Mouse (Mus musculus): ENCODE results near the gene Zfp523.

Gene Zfp523

DNA sequence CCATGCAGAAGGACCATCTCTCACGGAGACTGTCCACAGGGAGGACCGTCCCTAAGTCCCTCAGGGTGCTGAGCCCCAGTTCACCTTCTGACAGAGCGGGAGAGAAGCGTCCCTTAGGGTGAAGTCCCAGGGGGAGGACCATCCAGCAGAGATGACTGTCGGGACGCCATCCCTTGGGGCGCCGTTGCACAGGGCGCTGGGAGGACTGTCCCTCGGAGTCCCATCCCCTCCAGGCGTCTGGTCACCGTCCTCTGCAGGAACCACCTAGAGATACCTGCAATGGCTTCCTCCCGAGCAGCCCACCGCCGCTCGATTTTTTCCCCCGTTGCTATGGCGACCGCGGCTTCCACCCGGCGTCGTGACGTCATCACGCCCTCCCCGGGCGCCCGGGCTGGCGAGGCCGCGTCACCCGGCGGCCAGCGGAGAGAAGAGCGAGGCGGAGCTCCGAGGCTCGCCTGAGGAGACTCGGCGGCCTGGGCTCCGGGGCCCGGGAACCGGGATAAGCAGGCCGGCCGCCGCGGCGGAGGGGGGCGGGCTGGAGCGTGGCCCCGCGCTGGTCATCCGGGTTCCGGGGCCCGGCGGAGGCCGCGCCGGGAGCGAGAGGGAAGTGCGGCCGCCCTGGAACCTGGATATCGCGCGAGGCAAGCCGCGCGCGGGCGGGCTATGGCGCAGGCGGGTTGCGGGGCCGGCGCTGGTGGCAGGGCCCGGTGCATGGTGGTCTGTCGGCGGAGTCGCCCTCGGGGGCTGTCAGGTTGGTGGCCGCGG lies at the start of gene Zfp523:
Gene Zfp523 (plus strand): TSS at position 355 of the 765 bp plus-strand sequence.
- peak; percentile 93 for DNase-seq (ENCODE audit: inconsistent ontology term)

- no peak for DNase-seq (ENCODE audit: inconsistent ontology term)
Measured at GRCm38 (mm10) chr17:28129796-28130195, 47.1 kb upstream of the Zfp523 start.

GRCm38 (mm10) chr17:28130391-28131125 lies 46.4 kb upstream of the Zfp523 start:
- no peak for DNase-seq (ENCODE audit: inconsistent ontology term)

DNA sequence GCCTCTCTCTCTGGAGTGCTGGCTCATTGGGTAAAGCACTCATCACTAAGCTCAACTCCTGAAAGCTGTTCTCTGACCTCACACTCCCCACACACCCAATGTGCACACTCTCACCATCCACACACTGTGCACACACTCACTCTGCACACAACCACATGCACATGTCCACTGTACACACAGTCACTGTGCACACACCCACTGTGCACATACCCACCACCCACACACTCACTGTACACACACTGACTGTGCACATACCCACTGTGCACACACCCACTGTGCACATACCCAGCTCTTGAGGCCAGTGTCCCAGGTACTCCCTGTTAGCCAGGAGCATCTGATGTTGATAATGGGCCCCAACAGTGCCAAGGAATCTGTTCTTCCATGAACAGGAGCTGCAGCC lies 45.8 kb upstream of the Zfp523 start:
- no peak for DNase-seq (ENCODE audit: inconsistent ontology term)

DNA sequence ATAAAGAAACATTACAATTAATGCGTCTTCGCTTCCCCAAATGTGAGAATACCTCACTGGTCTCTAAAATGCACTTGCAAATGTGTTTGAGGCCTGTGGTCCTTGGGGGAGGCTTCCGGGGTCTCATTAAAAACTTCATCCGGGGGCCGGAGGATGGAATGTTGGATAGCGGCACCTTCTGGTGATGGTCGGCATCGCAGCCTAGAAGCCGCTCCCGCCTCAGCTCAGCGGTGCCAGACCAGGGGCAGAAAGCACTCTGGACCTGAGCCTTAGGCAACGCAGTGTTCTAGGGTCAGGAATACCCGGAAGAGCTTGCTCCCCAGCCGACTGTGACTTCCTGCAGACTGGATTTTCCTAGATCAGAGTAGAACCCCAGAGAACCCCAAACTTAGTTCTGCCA lies 43.7 kb upstream of the Zfp523 start:
- DNase-seq (ENCODE audit: inconsistent ontology term) = peak; percentile 44

GRCm38 (mm10) chr17:28135496-28135895 lies 41.4 kb upstream of the Zfp523 start:
- no peak for DNase-seq (ENCODE audit: inconsistent ontology term)

DNA sequence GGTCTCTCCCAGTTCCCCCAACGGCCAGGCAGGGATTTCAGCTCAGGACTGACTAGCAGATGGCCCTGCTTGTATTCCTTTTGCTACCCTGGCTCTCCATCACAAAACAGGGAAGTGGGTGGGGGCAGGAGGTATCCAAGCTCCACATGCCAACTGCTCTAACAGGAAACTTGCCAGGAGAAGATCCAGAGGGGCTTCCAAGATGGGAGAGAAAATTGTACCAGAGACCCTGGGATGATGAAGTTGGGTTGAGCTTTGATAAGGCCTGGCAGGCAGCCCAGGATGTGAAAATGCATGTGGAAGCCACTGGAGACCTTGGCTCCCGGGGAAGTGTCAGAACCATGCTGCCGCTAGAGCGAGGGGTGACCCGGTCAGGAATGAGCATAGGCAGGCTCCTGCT lies 40.7 kb upstream of the Zfp523 start:
- no peak for DNase-seq (ENCODE audit: inconsistent ontology term)

GRCm38 (mm10) chr17:28138013-28138412 lies 38.9 kb upstream of the Zfp523 start:
- DNase-seq (ENCODE audit: inconsistent ontology term) = no peak

DNA sequence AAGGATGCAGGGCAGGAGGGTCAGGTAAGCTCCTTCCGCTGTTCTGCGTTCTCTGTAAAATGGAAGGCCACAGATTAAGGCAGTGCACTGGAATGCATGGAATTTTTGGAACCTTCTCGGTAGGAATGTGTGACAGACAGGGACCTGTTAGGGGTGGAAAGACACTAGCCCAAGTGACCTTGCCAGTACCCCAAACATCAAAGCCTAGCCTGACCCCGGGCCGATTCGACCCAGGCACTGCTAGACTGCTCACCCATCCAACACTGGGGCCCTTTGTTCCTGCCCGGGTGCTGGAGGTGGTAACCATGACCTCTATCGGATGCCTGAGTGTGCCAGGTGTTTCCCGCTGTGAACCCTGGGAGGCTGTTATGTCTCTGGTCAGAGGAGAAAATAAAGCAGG lies 38.2 kb upstream of the Zfp523 start:
- no peak for DNase-seq (ENCODE audit: inconsistent ontology term)

DNA sequence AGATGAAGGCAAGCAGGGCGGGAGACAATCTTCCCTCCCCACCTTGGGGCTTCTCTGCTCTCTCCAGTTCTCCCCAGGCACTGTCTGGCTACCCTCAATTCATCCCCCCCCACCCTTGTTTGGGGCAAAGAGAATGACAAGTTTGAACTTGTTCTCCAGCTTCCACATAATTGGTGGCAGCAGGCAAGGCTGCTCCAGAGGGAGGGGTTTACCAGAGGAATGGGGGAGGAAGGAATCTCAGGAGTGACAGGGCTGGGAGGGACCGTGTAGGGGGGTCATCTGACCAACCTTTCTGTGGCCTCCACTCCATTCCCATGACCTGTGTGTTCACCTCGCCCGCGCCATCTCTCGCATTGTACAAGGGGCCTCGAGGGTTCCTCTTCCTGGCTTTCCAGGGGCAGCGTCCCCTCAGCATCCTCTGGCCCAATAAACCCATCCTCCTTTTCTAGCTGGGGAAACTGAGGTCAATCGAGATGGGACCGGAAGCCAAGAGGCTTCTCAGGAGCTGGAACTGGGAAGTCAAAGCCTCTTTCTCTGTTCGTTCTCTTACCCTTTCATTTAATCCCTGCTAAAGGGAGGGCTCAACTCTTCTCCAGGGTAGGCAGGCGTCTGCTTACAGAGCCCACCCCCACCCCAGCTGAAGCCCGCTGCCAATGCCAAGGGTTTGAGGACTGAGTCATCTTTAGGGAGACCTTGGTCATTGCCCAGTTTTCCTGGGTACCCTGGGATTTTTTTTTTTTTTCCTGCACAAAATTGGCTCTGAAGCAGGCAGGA lies 36.3 kb upstream of the Zfp523 start:
- DNase-seq (ENCODE audit: inconsistent ontology term) = peak; percentile 86

GRCm38 (mm10) chr17:28141205-28141650 lies 35.7 kb upstream of the Zfp523 start:
- no peak for DNase-seq (ENCODE audit: inconsistent ontology term)

GRCm38 (mm10) chr17:28141771-28142699 lies 34.9 kb upstream of the Zfp523 start, which contains the start of gene Scube3:
Gene Scube3, plus strand, starts transcription at chr17:28142141.
- peak; percentile 51 for DNase-seq (ENCODE audit: inconsistent ontology term)

DNA sequence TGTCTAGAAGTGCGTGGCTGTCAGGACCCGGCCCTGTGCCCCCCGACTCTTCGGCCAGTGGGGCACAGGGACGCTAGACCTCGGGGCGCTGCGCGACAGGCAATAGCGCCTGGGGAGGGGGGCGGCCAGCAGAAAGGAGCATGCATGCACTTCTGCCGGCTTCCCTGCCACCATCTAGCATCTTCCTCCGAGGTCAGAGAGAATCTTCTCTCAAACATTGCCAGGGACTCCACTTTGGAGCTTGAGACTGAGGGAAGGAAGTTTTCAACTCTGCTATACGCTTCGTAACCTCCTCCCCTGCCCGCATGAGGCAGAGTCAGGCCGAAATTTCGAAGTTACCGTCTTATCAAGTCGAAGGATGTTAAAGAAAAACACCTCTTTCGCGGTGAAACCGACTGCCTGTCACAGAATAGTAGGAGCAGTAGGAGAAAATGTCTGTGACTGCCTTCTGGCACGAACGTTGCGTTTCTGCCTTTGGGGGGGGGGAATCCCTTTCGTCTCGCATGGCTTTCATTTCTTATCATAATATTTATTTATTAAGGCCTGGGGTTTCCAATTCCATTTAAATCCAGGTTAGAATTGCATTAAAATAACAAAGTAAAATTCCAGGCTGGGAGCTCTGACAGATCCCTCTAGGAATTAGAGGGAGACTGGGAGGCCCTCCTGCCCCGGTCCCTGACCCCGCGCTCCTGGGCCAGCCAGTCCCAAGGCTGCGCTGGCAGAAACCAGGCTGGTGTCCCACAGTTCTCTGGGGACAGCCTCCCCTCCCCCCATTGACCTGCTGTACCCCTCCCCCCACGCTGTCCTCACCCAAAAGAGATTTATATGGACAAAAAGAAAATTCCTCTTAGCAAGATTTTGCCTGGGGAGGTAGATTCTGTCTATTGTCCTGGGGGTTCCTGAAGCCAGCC lies 34.0 kb upstream of the Zfp523 start:
- no peak for DNase-seq (ENCODE audit: inconsistent ontology term)

DNA sequence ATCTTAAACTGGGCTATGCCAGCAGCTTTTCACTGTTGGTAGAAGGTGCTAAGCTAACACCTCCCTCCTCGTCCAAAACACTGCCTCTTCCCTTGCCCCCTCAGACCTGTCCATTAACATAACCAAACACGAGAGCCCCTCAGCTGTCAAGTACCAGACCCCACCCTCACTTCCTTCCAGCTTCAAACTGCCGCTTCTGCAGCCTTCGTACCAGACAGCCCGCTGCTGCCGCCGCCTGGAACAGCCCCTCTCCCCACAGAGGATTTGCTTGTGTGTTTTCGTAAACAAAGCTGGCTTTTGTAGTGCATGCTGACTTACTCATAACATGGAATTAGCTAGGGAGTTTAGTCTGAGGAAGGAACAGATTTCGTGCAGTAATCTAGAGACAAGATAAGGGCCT lies 33.2 kb upstream of the Zfp523 start:
- no peak for DNase-seq (ENCODE audit: inconsistent ontology term)

DNA sequence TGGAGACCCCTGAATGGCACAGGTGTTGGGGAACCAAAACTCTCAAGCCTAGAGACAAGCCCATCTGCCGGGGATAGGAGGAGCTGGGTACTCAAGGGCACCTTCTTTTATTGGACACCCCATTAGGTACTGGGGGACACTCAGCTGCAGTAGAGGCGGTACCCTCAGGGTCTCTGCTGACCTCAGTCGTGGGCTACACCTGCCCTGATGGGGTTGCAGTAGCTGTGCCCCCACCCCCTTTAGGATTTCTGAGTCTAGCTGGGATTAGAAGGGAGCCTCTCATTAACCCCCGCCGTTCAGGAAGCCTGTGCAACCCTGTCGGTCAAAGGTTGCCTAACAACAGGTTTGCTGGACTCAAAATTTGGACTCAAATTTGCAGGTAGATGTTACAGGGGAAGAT lies 32.7 kb upstream of the Zfp523 start:
- no peak for DNase-seq (ENCODE audit: inconsistent ontology term)

- no peak for DNase-seq (ENCODE audit: inconsistent ontology term)
Measured at GRCm38 (mm10) chr17:28148288-28148687, 28.6 kb upstream of the Zfp523 start.

- DNase-seq (ENCODE audit: inconsistent ontology term) = no peak
Measured at GRCm38 (mm10) chr17:28149734-28150133, 27.2 kb upstream of the Zfp523 start.

GRCm38 (mm10) chr17:28150456-28150855 lies 26.5 kb upstream of the Zfp523 start:
- no peak for DNase-seq (ENCODE audit: inconsistent ontology term)

- no peak for DNase-seq (ENCODE audit: inconsistent ontology term)
Measured at GRCm38 (mm10) chr17:28153095-28153494, 23.8 kb upstream of the Zfp523 start.

DNA sequence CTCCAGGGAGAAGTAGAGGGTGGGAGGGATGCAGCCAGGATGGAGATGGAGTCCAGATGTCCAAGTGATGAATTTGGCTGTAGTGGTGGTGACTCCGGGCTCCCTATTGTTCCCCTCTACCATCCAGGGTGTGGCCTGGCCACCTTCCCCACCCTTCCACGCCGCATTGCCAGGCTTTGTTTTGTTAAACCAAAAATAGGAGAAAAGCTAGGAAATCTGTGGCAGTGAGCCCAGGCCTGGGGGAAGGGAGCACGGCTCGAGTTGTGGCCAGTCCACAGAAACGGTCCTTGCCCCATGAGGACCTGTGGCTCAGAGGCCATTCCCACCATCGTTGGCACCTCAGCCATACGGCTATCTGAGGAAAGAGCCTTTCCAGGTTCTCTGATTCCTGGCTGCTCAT lies 22.0 kb upstream of the Zfp523 start:
- DNase-seq (ENCODE audit: inconsistent ontology term) = no peak

Data from Muller cell, postnatal 12 days (primary cell).